Mouse (Mus musculus) T-helper 1 cell (primary cell): ENCODE data around the gene Mob3b.

Experiments used
- in situ Hi-C: fragments of 300-600 bp; cut with MboI, MseI; formaldehyde crosslinking; loops from one replicate; pipeline ENCODE4 v1.15.1; 2025; ENCODE audit warnings: high pct_unique_total_duplicates

The Mob3b gene

GRCm38 (mm10) chr4:35066163-35066562, 91.1 kb downstream of the Mob3b start:
- in situ Hi-C loops: no loop called here

DNA sequence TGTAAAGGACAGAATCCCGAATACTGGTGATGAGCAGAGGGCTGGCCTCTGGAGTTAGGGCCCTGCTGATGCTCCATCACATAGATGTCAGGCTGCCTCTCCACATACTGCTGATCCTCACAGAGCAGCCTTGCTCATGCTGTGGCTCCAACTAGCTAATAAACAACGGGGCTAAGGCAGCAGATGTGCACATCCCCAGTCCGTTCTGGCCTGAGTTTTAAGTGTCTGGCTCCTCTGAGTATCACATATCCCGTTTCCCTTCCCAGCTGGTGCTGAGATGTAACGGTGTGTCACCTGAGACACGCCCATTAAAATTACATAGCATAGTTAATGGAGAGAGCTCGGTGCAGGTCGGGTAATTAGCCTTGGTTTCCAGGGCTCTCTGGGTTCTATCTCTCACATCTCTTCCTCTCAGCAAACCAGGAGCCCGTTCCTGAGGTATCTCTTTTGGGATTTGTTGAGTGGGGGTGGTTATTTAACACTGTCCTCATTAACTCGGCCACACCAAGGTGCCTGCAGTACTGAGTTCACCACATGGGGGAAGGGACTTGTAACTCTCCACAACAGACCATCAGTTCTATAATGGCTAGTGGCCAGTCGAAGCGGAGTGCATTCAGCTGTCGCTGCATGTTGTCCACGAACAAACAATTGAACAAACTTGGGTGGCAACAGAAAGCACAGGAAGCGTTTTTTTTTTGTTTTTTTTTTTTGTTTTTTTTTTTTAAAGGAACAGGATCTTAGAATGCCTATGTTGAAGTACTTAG, 92.0 kb downstream of the Mob3b start:
- in situ Hi-C loops: no loop called here

DNA sequence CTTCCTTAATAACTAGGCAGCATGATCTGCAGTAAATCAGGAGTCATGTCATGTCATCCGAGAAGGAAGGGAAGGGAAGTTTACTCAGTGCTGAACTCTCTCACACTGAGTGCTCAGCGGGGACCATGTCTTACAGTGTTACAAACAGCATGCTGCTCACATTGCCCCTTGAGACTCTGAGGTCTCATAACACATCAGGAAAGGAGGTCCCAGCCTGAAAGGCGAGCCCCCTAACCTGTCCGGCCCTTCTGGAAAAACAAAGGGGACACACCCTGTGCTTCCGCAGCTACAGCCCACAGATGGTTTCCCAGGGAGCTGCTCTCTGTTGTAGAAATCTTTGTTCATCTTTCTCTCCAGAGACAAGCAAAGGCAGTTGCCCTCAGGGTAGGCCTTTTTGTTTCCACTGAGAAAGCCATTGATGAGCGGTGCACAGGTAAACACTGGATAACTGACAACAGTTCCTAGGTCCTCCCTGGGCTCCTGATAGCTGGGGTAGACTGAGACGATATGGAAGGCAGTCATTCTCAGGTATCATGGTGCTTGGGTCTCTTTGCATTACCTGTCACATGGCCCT, 94.1 kb downstream of the Mob3b start:
- in situ Hi-C loops: no loop called here

DNA sequence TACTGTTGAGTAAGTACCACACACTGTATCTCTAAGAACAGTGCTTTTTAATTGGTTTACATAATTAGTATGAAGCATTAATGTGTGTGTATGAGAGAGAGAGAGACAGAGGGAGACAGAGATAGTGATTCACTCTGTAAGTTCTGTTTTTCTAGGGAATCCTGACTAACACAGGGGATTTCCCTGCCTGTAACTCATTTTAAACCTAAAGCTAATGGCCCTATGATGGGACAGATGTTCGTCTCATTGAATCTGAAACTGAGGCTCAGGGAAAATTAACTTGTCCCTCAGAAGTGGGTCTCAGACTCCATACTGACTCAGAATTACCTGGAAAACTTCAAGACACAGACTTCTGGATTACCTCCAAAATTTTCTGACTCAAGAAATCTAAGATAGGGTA, 96.3 kb downstream of the Mob3b start:
- in situ Hi-C loops: no loop called here

GRCm38 (mm10) chr4:35060401-35060800, 96.9 kb downstream of the Mob3b start:
- in situ Hi-C loops: no loop called here

DNA sequence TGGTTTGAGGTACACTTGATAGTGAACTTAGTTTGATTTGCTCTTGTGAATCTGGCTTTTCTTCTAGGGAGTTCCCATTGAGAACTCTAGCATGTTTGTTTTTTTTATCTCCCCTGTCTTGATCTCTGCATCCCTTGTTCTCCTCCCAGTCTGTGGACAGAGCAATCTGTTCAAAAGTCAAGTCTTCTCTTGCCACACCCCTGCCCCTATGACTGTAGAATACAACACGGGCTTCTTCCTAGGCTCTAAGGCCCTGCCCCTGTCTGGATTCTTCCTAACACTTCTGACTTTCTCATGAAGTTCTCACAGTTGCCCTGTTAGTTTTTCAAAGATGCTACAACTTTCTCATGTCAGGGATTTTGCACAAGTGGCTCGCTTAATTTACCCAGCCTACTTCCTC, 102.9 kb downstream of the Mob3b start:
- in situ Hi-C loops: no loop called here

DNA sequence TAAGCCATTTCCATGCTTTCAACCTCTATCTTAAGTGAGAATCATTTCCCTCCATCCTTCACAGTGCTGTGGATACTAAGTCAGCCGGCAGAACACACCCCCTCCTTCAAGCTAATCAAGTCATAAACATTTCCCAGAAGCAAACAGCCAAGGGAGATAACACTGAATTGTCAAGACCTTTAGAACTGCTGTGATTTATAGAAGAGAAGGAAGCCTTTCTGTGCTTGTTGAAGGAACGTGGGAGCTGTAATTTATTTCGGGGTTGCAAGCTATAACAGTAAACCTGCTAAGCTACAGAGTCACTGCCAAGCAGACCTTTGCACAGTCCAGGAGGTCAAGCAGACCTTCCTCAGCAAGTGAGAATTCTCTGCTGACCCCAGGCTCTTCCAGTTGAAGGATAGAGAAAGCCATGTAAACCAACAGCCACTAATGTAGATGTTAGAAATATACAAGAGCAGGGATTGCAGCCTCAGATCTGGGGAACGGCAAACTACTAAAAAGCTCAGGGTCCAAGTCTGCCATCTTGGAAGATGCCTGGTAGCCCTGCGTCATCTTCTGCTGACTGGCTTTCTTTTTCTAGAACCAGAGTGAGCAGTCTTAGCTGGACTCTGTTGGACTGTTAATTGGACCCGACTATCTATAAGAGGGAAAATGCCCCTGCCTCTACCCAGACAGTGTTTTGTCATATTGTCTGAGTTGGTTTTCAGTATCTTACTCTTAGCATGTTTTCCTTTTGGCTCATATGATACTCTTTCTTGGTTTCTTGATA, 104.9 kb downstream of the Mob3b start:
- in situ Hi-C loops: no loop called here

DNA sequence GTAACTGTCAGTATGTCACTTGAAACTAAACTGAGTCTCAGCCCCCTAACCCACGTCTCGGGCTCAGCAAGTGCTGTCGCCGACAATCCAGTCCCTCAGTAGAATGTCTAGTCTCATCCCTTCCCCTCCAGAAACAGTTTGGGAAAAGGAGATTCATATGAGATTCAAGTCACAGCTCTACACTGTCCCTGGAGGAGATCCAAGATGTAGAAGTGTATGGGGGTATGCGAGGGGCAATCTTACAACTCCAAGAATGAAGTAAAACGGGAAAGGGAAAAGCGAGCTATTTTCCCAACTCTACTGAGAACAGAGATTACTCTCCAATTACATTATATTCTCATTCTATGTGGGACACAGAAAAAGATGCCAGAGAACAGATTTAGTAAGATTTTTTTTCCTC, 106.1 kb downstream of the Mob3b start:
- in situ Hi-C loops: no loop called here

DNA sequence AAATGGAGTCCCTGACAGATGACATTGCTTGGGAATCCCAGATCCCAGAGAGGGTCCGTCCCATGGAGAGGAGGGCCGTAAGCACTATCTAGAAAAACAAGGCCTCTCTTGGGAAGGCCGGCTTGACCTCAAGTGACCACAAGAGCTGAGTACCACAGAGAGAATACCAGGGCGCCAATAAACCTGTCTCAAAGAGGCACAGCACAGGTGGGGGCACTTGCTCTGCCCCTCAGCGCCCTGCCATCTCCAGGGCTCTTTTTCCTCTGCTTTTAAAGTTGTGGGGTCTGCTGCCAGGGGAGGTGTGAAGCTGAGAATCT, 107.6 kb downstream of the Mob3b start:
- in situ Hi-C loops: no loop called here

DNA sequence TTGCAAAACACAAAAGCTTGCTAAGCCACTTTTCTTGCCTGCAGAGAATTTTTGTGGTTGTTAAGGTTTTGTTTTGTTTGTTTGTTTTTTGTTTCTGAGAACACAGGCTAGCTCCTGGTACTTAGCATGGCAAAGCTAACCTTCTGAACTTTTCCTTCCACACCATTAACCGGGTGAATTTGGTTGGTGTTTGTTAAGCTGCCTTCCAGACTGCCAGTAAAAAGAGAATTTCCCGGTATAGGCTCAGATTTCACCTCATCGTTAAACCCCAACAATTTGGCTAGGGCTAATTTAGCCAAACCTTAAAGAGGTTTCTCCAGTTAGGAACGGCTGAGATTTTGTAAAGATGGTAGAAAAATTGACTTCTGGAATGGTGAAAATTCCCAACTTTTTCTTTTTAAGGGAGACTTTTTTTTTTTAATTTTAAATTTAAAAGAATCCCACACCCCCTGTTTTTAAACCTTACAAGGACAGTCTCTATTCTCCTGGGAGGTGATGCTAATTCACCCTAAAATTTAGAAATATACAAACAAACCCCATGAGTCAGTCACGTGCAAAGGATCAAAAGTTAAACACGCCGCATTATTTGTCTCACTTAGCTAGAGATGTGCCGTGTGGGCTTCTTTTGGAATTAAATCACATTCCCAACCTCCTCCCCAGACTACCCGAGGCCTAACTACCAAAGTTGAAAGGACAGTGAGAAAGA, 108.1 kb downstream of the Mob3b start:
- in situ Hi-C loops: no loop called here

DNA sequence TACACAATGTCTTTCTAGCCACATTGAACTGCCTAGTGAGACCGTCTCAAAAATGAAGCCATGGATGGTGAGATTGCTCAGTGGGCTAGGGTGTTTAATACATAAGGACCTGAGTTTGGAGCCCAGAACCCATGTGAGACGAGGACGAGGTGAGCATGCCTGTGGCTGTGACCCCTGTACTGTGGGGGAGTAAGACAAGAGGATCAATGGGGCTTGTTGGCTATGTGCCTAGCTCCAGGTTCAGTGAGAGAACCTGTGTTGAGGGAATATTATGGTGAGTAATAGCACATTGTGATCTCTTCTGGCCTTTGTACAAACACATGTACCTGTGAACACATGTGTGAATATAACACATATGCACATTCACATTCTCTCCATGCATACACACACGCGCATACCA, 116.4 kb downstream of the Mob3b start:
- in situ Hi-C loops: no loop called here

GRCm38 (mm10) chr4:35040306-35040705, 117.0 kb downstream of the Mob3b start:
- in situ Hi-C loops: no loop called here

DNA sequence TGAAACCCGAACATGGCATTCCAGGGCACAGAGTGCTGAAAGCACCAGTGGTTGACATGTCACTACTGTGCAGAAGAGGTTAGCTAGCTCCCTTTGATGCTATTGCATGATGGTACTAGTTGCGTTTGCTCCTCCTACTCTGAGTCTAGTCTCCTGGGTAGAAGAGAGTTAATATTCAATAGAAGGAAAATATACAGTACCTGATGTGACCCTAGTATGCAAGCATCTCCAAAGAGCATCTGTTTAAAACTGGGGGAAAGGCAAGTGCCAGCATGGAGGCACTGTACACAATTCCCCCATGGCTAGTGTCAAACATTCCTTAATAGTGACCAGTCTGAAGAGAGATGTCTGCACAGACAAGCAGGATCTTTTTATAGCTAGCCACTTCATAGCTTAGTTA, 119.5 kb downstream of the Mob3b start:
- in situ Hi-C loops: no loop called here

GRCm38 (mm10) chr4:35034504-35035290, 122.6 kb downstream of the Mob3b start:
- in situ Hi-C loops: no loop called here

GRCm38 (mm10) chr4:35032758-35033157, 124.5 kb downstream of the Mob3b start:
- in situ Hi-C loops: no loop called here

DNA sequence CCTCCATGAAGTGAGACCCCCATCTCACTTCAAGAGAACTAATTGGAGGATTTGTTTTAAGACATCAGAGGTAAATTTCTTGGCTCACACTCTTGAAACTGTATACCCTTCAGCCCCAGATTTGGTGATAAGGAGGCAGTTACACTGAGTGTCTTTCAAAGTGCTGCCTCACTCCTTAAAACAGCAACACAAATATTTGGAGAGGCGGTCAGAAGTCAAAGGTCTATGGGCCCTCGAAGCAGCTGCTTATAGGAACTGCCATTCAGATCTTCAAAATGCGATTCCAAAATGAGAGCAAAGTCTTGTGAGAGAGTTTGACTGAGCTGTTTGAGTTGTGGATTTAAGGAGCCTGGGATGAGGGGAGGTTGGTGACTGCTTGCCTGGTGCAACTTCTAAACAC, 125.7 kb downstream of the Mob3b start:
- in situ Hi-C loops: no loop called here

DNA sequence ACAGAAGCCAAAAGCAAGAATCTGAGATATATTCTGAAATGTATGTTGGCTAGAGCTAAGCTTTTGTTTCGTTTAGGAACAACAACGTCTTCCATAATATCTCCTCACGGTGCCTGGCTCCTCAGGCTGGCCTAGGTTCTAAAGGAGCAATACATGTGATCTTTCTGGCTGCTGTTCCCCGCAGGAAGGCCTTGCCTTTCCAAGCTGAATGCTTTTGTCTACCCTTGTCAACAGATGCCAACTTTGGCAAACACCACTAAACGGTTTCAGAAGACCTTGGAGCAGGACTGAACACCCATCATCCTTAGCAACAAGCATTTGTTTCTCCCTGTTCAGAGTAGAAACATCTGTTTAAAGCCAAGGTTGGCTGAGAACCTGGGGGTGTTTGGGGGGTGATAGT, 126.1 kb downstream of the Mob3b start:
- in situ Hi-C loops: no loop called here

GRCm38 (mm10) chr4:35018416-35018815, 138.9 kb downstream of the Mob3b start:
- in situ Hi-C loops: no loop called here

DNA sequence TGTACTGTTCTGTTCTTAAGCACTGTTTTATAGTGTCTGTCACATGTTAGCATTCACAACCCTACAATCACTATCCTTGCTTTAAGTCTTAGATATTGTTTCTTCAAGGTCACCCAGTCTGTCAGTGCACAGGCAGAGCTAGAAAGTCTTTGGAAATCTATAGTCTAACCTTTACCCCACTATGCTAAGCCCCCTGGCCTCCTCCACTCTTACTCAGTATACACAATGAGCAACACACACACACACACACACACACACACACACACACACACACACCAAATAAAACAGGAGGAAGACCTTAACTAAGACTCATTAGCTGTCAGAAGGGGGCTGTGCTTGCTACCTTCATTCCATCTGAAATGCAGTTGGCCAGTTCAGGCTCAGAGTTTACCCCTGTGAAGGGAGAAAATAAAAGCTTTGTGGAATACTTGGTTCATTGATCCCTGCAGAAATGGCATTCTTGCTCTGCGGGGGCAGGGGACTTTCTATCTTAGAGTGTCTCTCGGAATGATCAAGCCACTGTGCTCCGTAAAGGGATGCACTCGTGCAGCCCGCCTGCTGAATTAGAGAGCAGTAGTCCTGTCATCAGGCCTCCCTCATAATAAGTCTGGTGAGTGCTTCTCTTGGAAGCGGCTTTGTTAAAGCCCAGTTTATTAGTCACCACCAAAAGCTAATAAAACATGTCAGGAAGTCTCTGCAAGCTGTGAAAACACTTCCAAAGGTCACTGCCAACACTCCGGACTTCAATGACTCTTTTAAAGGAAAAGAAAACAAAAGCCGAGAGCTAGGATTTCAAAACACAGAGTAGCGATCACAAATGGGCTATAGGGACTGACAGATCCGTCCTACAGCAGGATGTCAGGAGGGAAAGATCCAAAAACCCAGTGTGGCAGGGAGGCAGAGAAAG, 144.6 kb downstream of the Mob3b start:
- in situ Hi-C loops: no loop called here

DNA sequence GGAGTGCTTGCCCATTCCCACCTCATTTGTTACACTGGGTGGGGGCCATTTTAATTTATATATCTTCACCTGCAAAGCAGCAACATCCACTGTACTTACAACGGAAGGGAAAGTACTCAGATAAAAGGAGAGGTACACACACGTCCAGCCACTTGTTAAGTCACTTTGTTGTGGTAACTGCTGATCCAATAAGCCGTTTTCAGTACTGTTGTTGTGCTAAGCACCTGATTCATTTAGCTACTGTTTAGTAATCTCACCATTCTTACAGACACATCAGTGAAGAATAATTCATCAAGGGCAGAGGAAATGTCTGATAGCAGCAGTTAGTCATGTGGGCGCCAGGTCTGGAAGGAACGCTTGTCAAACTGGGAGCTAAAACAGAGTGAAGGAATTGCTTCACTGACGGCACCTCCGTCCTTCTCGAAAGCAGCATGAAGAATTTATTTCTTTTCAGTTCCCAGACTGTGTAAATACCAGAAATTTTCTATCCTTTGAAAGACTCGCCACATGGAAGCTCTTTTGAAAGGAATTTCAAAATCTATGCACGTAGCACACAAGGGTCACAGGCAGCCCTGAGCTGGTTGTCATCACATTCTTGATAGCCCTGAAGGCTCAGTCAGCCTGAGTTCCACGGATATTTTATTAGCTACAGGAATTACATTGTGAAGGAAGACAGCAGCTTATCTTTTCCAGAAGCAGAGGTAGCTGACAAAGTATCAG, 150.6 kb downstream of the Mob3b start:
- in situ Hi-C loops: no loop called here
